Mouse (Mus musculus) kidney, adult 2 months (tissue): ENCODE results near the gene Klhdc1. TPM values are rescaled to one million over a fixed set of nuclear protein-coding genes. Genes with fewer than 3 reads are reported as not detected.

Experiments used
- DNase-seq: peaks from one replicate; pipeline ENCODE4 v3.0.0; 2021
- H3K27ac ChIP-seq: fragments of 200-500 bp; 2 replicates; pipeline ENCODE4 v1.5.1; 2012; ENCODE audit warnings: low read depth, low read length, control low read depth, inconsistent platforms; ENCODE audit not compliant: insufficient read depth
- H3K27me3 ChIP-seq: fragments of 200-500 bp; replicated peaks from 2 replicates; pipeline ENCODE4 v1.6.1; 2012; ENCODE audit warnings: mild to moderate bottlenecking, moderate library complexity, low read length, inconsistent platforms; ENCODE audit not compliant: control insufficient read depth, insufficient read depth
- H3K36me3 ChIP-seq: fragments of 200-500 bp; 2 replicates; pipeline ENCODE4 v1.6.1; 2012; ENCODE audit warnings: mild to moderate bottlenecking, moderate library complexity, low read length, inconsistent platforms; ENCODE audit not compliant: control insufficient read depth, insufficient read depth
- H3K4me1 ChIP-seq: fragments of 200-500 bp; 2 replicates; pipeline ENCODE4 v1.6.1; 2011; ENCODE audit warnings: low read length; ENCODE audit not compliant: control insufficient read depth, insufficient read depth
- H3K4me3 ChIP-seq: fragments of 200-500 bp; 2 replicates; pipeline ENCODE4 v1.5.1; 2011; ENCODE audit warnings: mild to moderate bottlenecking, low read depth, low read length, control low read depth; ENCODE audit not compliant: insufficient read depth
- CTCF ChIP-seq: fragments of 200-500 bp; conservative IDR thresholded peaks from 2 replicates; pipeline ENCODE4 v1.5.1; 2011; ENCODE audit warnings: low read depth, mild to moderate bottlenecking, control low read depth, low read length, moderate library complexity, mixed read lengths; ENCODE audit not compliant: insufficient read depth, insufficient read length
- POLR2A ChIP-seq: fragments of 200-500 bp; IDR thresholded peaks from one replicate; pipeline ENCODE4 v1.6.1; 2011; ENCODE audit warnings: low read depth, low read length, control low read depth
- WGBS: fragments of 180-500 bp; shearing (Covaris S2); methylation state at CpG from one replicate; pipeline ENCODE4 v1.1.7; 2018; 5-methylcytosine and 5-hydroxymethylcytosine counted together
- polyA plus RNA-seq: library from polyadenylated mRNA; depleted of rRNA; stranded (reverse); fragments of >200 nt; gene quantifications from 2 replicates; pipeline ENCODE4 v1.2.3, GENCODE M21; 2012

Gene Klhdc1
- polyA plus RNA-seq, 1 experiment = 5.9 TPM

GRCm38 (mm10) chr12:69296511-69297410, 55.8 kb downstream of the Klhdc1 start, which contains the start of gene Klhdc2:
TSS of gene Klhdc2 (plus strand) at chr12:69296681.
- peaks cover 10% of the 10 kb centered on the region for H3K4me1 ChIP-seq
- no peaks in the 10 kb centered on the region for H3K36me3 ChIP-seq
- peak; percentile 91 for DNase-seq
- H3K27me3 ChIP-seq = no peaks in the 10 kb centered on the region
- peak within 1 kb of the TSS; percentile 53 for H3K27ac ChIP-seq
- TF ChIP-seq POLR2A (peak; percentile 54), CTCF (no peak)
- peak within 1 kb of the TSS; percentile 79 for H3K4me3 ChIP-seq
- under 1% methylated on average over 98 of the region's 98 CpGs for WGBS

GRCm38 (mm10) chr12:69297411-69298150, 56.6 kb downstream of the Klhdc1 start:
- Histone ChIP-seq H3K36me3 (peaks cover 2% of the 10 kb centered on the region; the same call in 1 of the 2 replicates), H3K4me3 (peak overlapping the region; percentile 79), H3K4me1 (peaks cover 10% of the 10 kb centered on the region), H3K27ac (peak overlapping the region; percentile 53; the same call in 1 of the 2 replicates), H3K27me3 (no peaks in the 10 kb centered on the region)
- 14% methylated on average over 20 of the region's 20 CpGs for WGBS
- peak; percentile 42 for DNase-seq
- TF ChIP-seq POLR2A (no peak), CTCF (no peak)

- TF ChIP-seq POLR2A (no peak), CTCF (no peak)
- no peak for DNase-seq
- Histone ChIP-seq H3K36me3 (peaks cover 2% of the 10 kb centered on the region; the same call in 1 of the 2 replicates), H3K27me3 (no peaks in the 10 kb centered on the region), H3K27ac (no peak overlapping the region), H3K4me3 (no peak overlapping the region), H3K4me1 (peaks cover 10% of the 10 kb centered on the region)
- WGBS = 82% methylated on average over 4 of the region's 4 CpGs
These were observed 57.3 kb downstream of the Klhdc1 start for GRCm38 (mm10) chr12:69298281-69298680.

- Histone ChIP-seq H3K36me3 (peaks cover 4% of the 10 kb centered on the region; the same call in 1 of the 2 replicates), H3K4me3 (no peak overlapping the region; the same call in 1 of the 2 replicates), H3K27me3 (no peaks in the 10 kb centered on the region), H3K27ac (peak overlapping the region; percentile 47; the same call in 1 of the 2 replicates), H3K4me1 (peaks cover 10% of the 10 kb centered on the region)
- no peak for TF ChIP-seq CTCF
- no peak for TF ChIP-seq POLR2A
- WGBS = 15% methylated on average over 12 of the region's 12 CpGs
- DNase-seq = peak; percentile 89
These were observed 58.3 kb downstream of the Klhdc1 start for GRCm38 (mm10) chr12:69299231-69299630.

- peaks cover 6% of the 10 kb centered on the region for H3K36me3 ChIP-seq
- no peak for TF ChIP-seq CTCF
- TF ChIP-seq POLR2A = no peak
- no peaks in the 10 kb centered on the region for H3K27me3 ChIP-seq
- WGBS = 81% methylated on average over 3 of the region's 3 CpGs
- H3K4me1 ChIP-seq = peaks cover 10% of the 10 kb centered on the region
- DNase-seq = no peak
- H3K4me3 ChIP-seq = no peak overlapping the region
- H3K27ac ChIP-seq = no peak overlapping the region
These were observed 58.9 kb downstream of the Klhdc1 start for GRCm38 (mm10) chr12:69299831-69300230.

- DNase-seq = no peak
- TF ChIP-seq CTCF (no peak), POLR2A (no peak)
- no peak overlapping the region for H3K27ac ChIP-seq
- no peaks in the 10 kb centered on the region for H3K27me3 ChIP-seq
- WGBS = 86% methylated on average over 2 of the region's 2 CpGs
- H3K36me3 ChIP-seq = peaks cover 11% of the 10 kb centered on the region
- no peak overlapping the region for H3K4me3 ChIP-seq
- H3K4me1 ChIP-seq = peaks cover 10% of the 10 kb centered on the region
These were observed 59.4 kb downstream of the Klhdc1 start for GRCm38 (mm10) chr12:69300391-69300790.
